Mouse (Mus musculus) heart, adult 2 months (tissue): ENCODE measurements at regions not wholly inside any gene's neighbourhood (a gene's known extent, or its start where the extent isn't known, plus 50 kb on each side); places are given as distances from the start of the nearest gene placed in this dataset.

ENCODE experiments used
- CTCF ChIP-seq: fragments of 200-600 bp; IDR thresholded peaks from 2 replicates; pipeline ENCODE4 v1.8.1; 2022; ENCODE audit warnings: antibody characterized with exemption, mild to moderate bottlenecking, moderate library complexity
- POLR2A ChIP-seq: fragments of 200-500 bp; IDR thresholded peaks from 2 replicates; pipeline ENCODE4 v1.6.1; 2011; ENCODE audit warnings: mild to moderate bottlenecking, low read depth, low read length, control low read depth; ENCODE audit not compliant: insufficient read depth

- no peak for TF ChIP-seq POLR2A
- TF ChIP-seq CTCF: no peak
Measured at GRCm38 (mm10) chr17:47267076-47267475, 101.6 kb upstream of the Mrps10 start.
